Mouse (Mus musculus): ENCODE measurements around the gene Eif4g2.
A peak's percentile ranks its signal among the peaks of the same experiment; 100 is the strongest.

Gene Eif4g2

DNA sequence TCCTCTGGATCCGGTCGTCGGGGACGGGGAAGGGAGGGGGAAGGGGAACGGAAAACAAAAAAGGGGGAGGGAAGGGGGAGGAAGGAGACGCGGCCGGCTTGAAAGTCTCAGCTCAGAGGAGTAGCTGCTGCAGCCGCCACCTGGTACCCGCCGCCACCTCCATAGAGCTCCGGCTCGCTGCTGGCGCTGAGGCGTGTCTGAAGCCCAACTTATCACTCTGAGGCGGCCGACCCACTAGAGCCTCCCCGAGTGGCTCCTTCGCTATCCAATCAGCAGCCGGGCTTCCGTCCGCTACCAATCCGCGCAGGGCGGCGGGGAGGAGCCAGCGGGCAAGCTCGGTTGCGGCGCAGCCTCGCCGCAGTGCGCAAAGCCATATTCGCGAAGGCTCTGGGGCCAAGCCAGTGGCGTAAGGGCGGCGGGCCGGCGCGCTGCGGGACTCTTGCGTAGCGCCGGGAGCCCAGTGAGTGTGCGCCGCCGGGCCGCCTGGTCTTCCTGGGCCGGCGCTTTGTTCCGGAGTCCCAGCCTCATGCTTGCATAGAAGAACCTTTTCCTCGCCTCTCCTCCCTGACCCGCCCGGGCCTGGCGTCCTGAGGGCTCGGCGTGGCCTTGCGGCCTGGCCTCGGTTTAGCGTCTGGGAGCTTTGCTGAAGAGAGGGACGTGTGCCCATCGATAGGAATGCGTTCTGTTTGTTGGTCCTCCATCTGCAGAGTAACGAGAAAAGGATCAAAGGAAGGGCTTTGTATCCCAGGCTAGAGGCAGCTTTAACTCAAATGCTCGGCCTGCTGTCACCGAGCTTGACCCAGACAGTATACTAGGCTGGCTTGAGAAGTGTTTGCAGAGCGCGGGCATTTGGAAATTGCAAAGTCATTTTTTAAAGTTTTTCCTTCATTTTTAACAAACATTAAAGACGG lies at the start of gene Eif4g2:
Eif4g2 (minus strand) TSS at position 209 of the 911 bp plus-strand sequence.
- peak; percentile 99 for DNase-seq (ENCODE audit: low read depth, low spot score)

DNA sequence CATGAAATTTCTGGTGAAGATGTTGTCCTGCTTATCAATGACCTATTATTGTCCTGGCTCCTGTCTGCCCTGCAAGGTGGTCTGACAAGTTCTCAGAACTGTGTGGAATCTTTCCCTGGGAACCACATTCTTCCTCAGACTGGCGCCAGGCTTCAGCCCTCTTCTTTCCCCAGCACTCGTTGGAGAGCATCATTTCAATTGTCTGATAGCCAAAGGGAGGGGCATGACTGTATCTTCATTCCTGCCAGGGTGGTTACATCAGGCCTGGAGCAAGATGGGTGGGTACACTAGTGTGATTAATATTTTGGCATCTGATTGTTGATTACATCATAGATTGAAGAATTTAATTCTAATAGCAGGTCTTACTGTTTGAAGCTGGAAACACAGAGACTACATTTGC lies 49.8 kb upstream of the Eif4g2 start:
- no peak for DNase-seq (ENCODE audit: low read depth, low spot score)

DNA sequence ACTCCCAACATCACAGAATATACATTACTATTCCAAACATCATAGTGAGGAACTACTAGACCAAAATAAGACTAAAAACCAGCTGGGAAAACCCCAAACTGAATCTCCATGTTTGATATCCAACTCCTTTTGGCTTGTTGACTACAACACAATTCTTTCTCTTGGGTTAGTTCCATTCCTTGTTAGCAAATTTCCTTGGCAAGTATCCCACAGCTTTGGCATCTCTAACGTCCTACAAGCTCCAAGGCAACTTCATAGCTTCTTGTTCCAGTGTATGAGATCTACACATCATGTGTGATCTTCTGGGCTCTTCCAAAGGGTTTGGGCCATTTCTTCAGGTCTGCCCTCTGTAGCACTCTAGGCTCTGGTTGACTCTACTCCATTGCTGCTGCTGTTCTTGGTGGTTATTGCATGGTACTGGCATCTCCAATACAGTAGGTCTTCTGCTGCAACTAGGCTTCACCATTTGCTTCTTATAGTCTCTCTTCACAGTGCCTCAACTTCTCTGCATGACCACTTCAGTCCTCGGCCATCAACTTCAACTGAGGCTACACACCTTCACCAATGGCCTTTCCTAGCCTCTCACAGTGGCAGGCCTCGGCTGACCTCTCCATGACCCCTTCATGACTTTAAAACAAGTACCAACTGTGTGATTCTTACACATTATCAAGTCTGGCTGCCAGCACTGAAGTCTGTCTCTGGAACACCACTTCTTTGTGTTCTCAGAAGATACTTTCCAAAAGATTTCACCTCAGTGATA lies 44.0 kb upstream of the Eif4g2 start:
- no peak for DNase-seq (ENCODE audit: low read depth, low spot score)

DNA sequence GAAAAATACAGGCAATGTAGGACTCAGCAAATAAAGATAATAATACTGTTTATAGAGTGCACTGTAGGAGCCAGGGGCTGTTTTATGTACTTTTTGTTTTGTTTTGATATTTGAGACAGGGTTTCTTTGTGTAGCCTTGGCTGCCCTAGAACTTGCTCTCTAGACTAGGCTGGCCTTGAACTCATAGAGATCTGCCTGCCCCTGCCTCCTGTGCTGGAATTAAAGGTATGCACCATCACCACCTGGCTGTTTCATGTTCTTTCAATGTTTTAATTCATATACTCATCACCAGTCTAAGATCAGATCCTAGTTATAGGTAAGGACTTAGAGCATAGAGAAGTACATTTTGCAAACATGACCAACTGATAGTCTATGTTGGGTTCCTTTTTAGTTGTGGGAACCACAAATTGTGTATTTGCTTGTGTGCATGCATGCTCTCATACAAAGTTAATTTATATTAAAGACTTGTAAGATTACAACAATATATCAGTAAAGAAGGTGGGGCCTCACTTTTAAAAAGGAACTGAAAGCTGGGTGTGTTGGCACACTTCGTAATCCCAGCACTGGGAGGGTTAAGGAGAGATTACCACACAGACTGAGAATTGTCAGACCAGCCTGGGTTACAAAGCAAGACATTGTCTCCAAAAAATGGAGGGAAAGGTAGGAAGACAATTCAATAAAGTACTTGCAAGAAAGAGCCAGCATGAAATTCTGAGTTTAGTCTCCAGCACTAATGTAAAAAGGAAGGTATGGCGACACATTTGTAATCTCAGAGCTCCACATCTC lies 41.1 kb upstream of the Eif4g2 start:
- DNase-seq (ENCODE audit: low read depth, low spot score) = no peak

DNA sequence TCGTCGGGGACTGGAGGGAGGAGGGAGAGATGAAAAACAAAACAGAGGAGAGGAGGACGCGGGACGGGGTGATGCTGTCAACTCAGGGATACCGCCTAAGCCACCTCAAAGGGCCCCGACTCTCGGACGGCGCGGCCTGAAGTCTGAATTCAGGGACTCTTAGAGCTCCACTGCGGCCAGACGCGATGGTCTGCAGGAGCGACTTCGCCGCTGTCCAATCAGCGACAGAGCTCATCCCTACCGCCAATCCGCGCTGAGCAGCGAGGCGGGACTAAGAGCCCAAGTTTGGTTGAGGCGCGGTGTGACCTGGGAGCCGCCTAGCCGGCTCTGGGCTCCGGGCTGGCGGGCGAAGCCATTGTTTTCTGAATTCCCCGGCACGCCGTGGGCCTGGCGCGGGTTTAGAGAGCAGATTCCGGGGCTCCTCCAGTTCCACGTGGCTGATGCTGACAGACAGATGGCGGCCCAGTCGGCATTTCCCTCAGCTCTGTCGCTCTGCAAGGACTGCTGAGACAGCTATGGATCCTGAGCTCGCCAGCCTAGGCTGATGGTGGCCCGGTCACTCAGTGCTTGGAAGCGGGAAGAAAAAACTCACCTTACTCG lies 39.8 kb upstream of the Eif4g2 start:
- DNase-seq (ENCODE audit: low read depth, low spot score) = peak; percentile 98

DNA sequence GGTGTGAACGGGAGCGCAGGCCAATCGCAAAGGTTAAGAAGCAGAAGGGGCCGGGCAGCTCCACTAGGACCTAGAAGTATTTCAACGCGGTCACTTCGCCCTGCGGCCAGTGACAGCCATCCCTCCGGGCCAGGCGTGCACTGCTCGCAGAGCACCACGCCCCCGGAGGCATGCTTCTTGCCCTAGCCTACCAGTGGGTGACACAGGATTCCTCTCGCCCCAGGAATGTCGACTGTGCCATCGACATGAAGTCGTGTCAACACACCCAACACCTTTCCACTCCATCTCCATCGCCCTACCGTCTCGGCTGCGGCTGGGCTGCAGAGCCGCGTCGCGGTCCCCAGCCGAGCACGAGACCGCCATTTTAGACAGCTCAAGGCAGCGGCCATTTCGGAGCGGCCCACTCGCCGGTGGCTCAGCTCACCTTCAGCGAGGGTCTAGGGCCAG lies 39.3 kb upstream of the Eif4g2 start:
- peak; percentile 86 for DNase-seq (ENCODE audit: low read depth, low spot score)

DNA sequence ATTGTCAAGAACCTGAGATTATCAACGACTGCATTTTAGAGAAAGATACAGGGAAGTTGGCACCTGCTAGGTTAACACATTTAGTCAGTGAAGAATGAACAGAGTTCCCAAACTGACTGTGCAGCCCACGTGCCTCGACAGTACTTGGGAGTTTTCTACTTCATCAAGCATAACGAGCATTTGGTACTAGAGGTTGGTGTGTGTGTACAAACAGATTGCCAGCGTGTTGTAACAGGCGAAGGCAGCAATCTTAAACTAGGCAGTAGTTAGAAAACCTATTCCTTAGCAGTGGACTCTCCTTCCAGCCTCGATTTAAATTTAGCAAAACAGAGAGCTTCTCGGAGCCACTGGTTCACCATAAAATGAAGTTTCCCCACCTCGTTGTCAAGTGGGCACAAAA lies 38.7 kb upstream of the Eif4g2 start:
- DNase-seq (ENCODE audit: low read depth, low spot score) = peak; percentile 16

DNA sequence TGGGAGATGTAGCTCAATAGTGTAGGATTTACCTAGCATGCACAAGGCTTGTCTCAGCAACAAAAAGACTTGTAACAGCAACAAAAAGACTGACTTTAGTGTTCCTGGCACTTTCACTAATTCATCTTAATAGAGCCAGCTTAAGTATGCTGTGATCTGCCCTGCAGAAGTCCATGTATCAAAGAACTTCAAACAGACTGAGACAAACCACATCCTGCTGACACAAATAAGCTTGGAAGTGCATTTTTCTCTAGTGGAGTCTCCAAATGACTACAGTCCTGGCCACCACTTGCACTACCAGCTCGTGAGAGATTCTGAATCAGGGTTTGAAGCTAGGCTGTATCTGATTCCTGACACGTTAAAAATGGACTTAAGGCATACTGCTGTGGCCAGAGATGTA lies 26.7 kb upstream of the Eif4g2 start:
- DNase-seq (ENCODE audit: low read depth, low spot score) = peak; percentile 31

DNA sequence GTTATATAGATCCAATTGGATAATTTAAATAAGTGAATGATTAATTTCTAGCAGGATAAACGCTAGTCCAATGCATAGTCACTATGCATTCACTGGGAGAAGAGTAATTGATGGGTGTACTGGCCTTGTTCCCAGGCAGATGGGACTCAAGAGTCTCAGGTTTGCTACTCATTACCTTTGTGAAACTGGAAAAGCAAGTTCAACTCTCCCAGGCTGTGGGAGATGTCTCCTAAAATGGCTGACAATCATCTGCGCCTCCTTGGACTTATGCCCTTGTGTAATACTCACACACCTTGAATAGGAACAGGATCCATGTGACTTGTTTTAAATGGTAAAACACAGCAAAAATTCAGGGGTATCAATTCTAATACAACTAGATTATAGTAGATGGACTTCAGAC lies 26.3 kb upstream of the Eif4g2 start:
- DNase-seq (ENCODE audit: low read depth, low spot score) = no peak

DNA sequence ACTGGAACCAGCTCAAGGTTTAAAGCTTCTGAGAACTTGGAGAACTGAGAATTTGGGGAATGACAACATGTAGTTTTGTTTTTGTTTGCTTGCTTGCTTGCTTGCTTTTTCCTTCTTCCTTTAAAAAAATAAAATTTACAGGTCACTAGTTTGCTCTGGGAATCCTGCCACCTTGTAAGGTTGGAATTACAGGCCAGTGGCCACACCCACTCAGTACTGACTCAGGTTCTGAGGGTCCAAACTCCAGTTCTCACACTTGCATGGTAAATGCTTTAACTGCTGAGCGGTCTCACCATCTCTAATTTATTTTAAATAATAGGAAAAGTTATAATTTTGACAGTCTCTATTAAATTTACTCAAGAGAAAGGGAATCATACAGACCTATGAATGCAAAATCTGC lies 15.4 kb upstream of the Eif4g2 start:
- no peak for DNase-seq (ENCODE audit: low read depth, low spot score)

DNA sequence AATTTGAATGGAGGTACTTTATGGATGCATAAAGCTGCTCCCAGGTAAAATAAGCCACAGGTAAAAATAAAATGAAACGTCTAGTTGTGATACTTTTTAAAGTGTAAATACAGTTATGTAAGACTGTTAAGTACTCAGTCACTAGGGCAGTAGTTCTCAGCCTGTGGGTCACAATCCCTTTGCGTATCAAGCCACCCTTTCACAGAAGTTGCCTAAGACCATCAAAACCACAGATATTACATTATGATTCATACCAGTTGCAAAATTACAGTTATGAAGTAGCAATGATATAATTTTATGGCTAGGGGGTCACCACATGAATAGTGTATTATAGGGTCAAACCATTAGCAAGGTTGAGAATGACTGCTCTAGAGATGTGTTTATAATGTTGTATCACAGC lies 12.3 kb upstream of the Eif4g2 start:
- no peak for DNase-seq (ENCODE audit: low read depth, low spot score)

DNA sequence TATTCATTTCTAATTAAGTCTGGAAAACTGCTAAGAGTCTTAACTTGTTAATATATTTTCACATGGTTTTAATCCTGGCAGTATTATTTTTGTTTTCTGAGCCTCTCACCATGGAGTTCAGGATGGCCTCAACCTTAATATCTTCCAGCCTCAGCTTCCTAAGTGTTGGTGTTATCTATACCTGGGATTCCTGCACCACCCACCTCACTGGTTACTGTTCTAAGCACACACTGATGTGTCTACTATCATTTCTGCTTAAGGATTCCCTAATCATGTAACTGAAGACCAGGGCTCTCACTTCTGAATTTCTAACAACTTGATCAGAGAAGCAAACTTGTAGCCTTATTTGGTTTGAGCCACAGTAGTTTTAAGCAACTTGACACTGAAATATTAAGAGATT lies 2.3 kb upstream of the Eif4g2 start:
- DNase-seq (ENCODE audit: low read depth, low spot score) = no peak

DNA sequence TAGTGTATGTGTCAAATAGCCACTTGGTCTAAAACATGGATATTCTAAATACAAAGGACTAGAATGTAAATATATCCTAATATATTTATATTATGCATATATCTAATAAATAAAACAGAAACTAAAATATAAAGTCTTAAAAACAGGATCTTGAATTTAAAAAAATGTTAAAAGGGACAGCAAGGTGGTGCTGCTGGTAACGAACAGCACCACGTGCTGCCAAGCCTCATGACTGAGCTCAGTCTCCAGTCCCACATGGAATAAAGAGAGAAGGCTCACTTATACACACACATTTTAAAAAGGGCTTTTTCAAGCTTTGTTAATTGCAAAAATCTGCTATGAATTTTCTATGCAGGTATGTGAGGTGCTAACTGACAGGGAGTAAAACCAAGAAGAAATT lies 1.6 kb upstream of the Eif4g2 start:
- peak; percentile 19 for DNase-seq (ENCODE audit: low read depth, low spot score)

DNA sequence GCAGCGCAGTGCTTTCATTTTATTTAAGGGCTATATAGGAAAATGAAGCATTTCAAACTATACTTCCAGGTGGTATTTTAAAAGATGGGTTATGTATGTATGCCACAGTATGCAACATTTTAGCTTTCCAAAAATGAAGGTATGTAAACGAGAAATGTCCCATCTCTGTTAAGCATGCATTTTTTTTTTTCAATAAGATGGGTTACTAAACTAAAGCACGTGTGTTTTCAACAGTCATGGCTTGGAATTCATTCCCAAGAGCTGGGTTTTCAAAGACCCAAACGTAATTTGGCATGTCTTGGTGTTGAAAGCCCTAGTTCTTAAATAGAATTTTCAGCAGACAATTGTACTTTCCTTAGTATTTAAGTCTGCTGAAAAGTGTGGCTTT lies 897 bp upstream of the Eif4g2 start:
- DNase-seq (ENCODE audit: low read depth, low spot score) = peak; percentile 11

DNA sequence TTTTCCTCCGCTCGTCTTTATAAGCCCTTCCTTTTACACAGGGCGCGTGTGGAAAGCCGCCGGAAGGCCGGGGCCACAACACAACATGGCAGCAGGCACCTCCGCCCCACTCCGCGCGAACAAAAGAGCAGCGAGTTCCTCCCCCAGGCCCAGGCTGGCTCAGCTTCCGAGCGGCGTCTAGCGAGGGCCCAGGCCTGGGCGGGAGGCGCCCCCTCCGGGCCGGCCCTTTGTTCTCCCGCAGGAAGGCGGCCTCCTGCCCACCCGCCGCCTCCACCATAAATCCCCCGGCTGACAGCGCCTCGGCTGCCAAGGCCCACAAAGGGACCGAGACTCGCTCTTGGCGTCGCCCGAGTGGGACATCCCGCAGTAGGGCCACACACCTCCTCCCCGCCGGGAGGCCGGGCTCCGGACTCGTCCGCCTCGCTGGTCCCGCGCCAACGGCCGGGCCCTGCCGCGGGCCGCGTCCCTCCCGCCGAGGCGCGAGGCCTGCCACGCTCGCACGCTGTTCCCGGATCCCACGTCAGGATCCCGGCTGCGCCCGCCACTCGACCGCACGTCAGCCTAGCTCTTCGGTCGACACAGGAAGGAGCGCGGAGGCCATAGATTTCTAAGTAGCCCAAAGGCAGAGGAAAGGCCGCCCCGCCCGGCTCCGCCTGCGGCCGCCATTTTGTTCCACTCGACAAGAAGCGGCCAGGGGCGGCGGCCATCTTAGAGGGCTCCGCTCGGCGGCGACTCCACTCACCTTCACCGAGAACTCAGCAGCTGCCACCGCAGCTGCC lies 598 bp downstream of the Eif4g2 start:
- peak; percentile 93 for DNase-seq (ENCODE audit: low read depth, low spot score)

DNA sequence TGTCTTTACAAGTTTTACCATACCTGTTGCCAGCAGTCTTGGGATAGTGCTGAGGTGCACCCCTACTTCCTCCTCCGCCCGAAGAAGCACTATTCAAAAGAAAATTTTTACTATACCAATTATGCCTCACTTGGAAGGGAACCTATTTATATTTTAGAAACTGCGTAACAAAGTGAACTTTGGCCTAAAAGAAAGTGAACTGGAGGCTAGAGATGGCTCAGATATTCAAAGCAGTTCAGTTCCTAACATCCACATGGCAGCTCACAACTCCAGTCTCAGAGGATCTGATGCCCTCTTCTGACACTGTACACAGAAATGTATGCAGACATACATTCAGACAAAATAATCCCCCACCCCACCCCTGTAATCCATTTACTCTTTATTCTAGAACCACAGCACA lies 2.0 kb downstream of the Eif4g2 start:
- DNase-seq (ENCODE audit: low read depth, low spot score) = no peak

DNA sequence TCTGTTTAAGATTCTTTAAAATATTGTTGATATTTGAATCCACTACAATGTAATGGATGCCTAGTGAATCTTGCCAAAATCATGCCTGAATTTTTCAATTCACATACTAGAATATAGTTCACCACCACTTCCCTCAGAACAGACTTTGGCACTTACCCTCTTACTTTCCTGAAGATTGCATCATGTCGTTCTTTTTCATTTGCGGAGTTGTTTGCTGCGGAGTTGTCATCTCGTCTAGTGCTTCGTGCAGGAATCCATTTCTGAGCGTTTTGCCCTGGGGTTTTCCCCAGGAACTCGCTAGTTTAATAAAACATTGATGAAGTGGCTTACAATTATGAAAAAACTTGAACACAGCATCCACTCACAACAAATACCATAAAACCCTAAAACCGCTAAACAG lies 2.8 kb downstream of the Eif4g2 start:
- no peak for DNase-seq (ENCODE audit: low read depth, low spot score)

DNA sequence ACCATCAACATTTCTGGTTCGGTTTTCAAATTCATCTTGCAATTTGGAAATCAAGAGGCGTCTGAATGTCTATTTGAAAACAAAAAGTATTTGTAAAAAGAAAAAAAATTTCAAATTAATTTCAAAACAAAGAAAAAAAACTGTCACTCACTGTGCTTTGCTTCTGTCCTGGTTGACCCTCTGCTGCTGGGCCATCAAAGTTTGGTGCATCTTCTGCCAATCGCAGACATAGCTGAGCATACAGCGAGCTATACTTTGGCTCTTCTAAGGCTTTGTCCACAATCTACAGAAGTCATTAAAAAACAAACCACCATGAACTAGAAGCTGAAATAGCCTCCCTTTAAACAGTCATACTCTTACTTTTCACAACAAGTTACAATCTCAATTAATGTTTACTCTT lies 4.6 kb downstream of the Eif4g2 start:
- DNase-seq (ENCODE audit: low read depth, low spot score) = no peak

DNA sequence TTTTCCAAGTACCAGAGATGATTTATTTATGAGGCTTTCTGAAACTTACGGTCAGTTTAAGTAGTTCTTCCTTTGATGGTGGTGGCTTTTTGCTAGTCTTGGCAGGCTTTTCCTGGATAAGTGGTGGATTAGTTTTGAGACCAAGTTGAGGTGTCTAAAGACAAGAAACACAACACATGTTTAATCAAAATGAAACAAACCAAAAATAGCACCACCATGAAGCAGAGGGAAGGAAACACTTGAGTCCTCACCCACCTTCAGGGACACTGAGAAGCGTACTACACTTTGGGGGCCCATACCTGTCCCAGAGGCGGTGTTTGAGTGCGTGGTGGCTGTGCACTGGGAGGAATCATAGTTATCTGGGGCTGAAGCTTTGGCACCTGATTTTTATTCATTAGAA lies 7.5 kb downstream of the Eif4g2 start:
- no peak for DNase-seq (ENCODE audit: low read depth, low spot score)

DNA sequence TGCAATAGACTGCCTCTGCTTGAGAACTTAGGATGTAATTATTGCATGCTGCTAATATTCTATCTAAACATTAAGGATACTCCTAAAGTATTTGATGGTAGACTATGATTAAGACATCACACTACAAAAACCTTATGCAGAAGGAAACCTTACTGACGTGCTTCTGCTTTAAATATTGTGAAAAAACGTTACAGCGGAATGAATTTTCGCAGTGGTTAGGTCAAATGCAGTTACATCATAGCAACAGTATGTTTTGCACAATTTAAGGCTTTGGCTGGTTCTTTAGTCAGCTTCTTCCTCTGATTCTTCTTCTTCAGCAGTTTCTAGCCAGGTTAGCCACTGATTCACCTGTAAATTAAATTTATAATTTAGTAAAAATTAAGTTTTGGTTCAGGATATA lies 10.4 kb downstream of the Eif4g2 start:
- DNase-seq (ENCODE audit: low read depth, low spot score) = no peak

DNA sequence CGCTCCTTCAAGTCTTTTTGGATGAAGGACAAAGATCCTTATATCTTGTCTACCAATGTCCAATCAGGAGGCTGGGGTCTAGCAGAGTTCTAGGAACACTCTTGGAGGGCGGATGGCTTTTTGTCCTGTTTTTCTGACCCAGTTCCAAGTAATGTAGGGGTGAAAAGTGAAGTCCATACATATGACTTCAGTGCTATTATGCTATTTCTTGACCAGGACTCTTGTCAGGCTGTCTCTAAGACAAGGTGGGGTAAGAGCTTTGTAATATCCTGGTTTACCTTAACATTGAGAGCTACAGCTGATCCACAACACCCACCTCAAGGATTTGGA lies 12.7 kb downstream of the Eif4g2 start:
- no peak for DNase-seq (ENCODE audit: low read depth, low spot score)
